Mouse (Mus musculus): ENCODE data around the gene Itgb1bp1. TPM values are rescaled to one million over a fixed set of nuclear protein-coding genes. Genes with fewer than 3 reads are reported as not detected.

Gene Itgb1bp1
- total RNA-seq, 1 experiment, result 24.3 TPM

DNA sequence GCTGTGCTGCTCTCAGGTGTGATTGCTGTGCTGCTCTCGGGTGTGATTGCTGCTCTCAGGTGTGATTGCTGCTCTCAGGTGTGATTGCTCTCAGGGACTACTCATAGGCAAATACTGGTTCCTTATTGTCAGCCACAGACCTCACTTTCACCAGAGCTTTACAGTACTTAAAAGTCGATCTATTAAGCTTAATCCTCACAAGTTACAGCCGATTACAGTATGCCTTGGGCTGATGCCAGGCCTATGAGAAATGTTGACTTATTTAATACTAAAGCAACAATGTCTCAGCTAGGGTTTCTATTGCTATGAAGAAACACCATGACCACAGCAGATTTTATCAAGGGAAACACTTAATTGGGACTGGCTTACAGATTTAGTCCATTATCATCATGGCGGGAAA is 89.7 kb downstream of the Itgb1bp1 start:
- no peak overlapping the region for H3K9ac ChIP-seq (ENCODE audit: insufficient read depth, low read depth, low read length, poor library complexity, severe bottlenecking)
- DNase-seq (ENCODE audit: low read depth, low spot score), result no peak
- H3K4me1 ChIP-seq (ENCODE audit: control insufficient read depth in 2 of 2, insufficient read depth in 2 of 2, low read length in 2 of 2, poor library complexity in 1 of 2), result no peaks in the 10 kb centered on the region
- H3K9me3 ChIP-seq (ENCODE audit: control insufficient read depth, insufficient read depth, low read depth, low read length), result no peaks in the 10 kb centered on the region
- in situ Hi-C loops (cut with MboI; ENCODE audit: low sequenced_read_pairs in 2 of 2, unreplicated experiment in 2 of 2), result no loop called here
- peaks cover 2% of the 10 kb centered on the region; the same call in 1 of the 2 replicates for H3K36me3 ChIP-seq (ENCODE audit: control insufficient read depth, insufficient read depth, low read length, poor library complexity, severe bottlenecking)
- no peak overlapping the region for H3K4me3 ChIP-seq (ENCODE audit: insufficient read depth in 1 of 2, low read depth in 1 of 2, low read length in 2 of 2, poor library complexity in 1 of 2, severe bottlenecking in 1 of 2)
- TF ChIP-seq HCFC1 (IDR thresholded peaks at IDR 0.05; ENCODE audit: borderline replicate concordance, insufficient read depth, low read length) (no peak), MAFK (IDR thresholded peaks at IDR 0.05; ENCODE audit: insufficient read depth, low read depth, low read length) (no peak), ZNF384 (IDR thresholded peaks at IDR 0.05; ENCODE audit: low read depth, low read length) (no peak), ZC3H11A (IDR thresholded peaks at IDR 0.05; ENCODE audit: borderline replicate concordance, low read depth, low read length) (no peak), CHD2 (IDR thresholded peaks at IDR 0.05; ENCODE audit: low read depth, low read length) (no peak)
- H3K27ac ChIP-seq (ENCODE audit: insufficient read depth, low read depth, low read length, poor library complexity, severe bottlenecking), result no peak overlapping the region

DNA sequence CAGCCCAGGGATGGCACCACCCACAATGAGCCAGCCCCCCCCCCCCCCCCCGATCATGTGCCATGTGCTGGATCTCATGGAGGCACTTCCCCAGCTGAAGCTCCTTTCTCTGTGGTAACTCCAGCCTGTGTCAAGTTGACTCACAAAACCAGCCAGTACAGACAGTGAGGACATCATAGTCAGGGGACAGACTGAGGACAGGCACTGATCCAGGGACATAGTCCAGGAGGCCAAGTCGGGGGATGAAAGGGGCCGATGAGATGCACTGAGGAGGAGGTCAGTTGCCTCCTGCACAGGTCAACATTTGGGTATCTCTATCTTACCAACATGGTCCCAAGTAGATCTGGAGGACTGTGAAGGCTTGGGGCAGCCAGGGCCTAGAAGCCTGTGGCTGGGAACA is 90.6 kb downstream of the Itgb1bp1 start:
- no peak overlapping the region for H3K27ac ChIP-seq (ENCODE audit: insufficient read depth, low read depth, low read length, poor library complexity, severe bottlenecking)
- in situ Hi-C loops (cut with MboI; ENCODE audit: low sequenced_read_pairs in 2 of 2, unreplicated experiment in 2 of 2), result no loop called here
- H3K4me1 ChIP-seq (ENCODE audit: control insufficient read depth in 2 of 2, insufficient read depth in 2 of 2, low read length in 2 of 2, poor library complexity in 1 of 2), result no peaks in the 10 kb centered on the region
- no peaks in the 10 kb centered on the region; the same call in 1 of the 2 replicates for H3K36me3 ChIP-seq (ENCODE audit: control insufficient read depth, insufficient read depth, low read length, poor library complexity, severe bottlenecking)
- DNase-seq (ENCODE audit: low read depth, low spot score), result no peak
- no peak for TF ChIP-seq ZC3H11A (IDR thresholded peaks at IDR 0.05; ENCODE audit: borderline replicate concordance, low read depth, low read length)
- no peak for TF ChIP-seq HCFC1 (IDR thresholded peaks at IDR 0.05; ENCODE audit: borderline replicate concordance, insufficient read depth, low read length)
- no peak for TF ChIP-seq ZNF384 (IDR thresholded peaks at IDR 0.05; ENCODE audit: low read depth, low read length)
- TF ChIP-seq MAFK (IDR thresholded peaks at IDR 0.05; ENCODE audit: insufficient read depth, low read depth, low read length), result no peak
- TF ChIP-seq CHD2 (IDR thresholded peaks at IDR 0.05; ENCODE audit: low read depth, low read length), result no peak
- H3K9me3 ChIP-seq (ENCODE audit: control insufficient read depth, insufficient read depth, low read depth, low read length), result no peaks in the 10 kb centered on the region
- no peak overlapping the region for H3K9ac ChIP-seq (ENCODE audit: insufficient read depth, low read depth, low read length, poor library complexity, severe bottlenecking)
- no peak overlapping the region for H3K4me3 ChIP-seq (ENCODE audit: insufficient read depth in 1 of 2, low read depth in 1 of 2, low read length in 2 of 2, poor library complexity in 1 of 2, severe bottlenecking in 1 of 2)

DNA sequence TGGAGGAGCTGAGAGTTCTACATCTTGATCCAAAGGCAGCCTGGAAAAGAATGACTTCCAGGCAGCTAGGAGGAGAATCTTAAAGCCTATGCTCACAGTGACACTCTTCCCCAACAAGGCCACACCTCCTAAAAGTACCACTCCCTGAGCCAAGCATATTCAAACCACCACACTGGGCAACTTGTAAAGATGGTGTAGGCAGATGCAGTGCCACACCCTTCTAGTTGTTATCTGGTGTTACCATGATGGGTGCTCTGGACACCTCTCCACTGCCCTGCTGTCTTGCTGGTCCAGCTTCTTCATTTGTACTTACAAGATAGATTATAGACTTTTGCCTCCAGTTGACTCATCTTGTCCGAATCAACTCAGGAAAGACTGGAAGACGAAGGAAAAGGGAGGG is 94.5 kb downstream of the Itgb1bp1 start:
- in situ Hi-C loops (cut with MboI; ENCODE audit: low sequenced_read_pairs in 2 of 2, unreplicated experiment in 2 of 2), result no loop called here
- no peak for DNase-seq (ENCODE audit: low read depth, low spot score)
- no peak overlapping the region for H3K4me3 ChIP-seq (ENCODE audit: insufficient read depth in 1 of 2, low read depth in 1 of 2, low read length in 2 of 2, poor library complexity in 1 of 2, severe bottlenecking in 1 of 2)
- H3K36me3 ChIP-seq (ENCODE audit: control insufficient read depth, insufficient read depth, low read length, poor library complexity, severe bottlenecking), result no peaks in the 10 kb centered on the region
- H3K9ac ChIP-seq (ENCODE audit: insufficient read depth, low read depth, low read length, poor library complexity, severe bottlenecking), result no peak overlapping the region
- no peaks in the 10 kb centered on the region for H3K9me3 ChIP-seq (ENCODE audit: control insufficient read depth, insufficient read depth, low read depth, low read length)
- TF ChIP-seq ZC3H11A (IDR thresholded peaks at IDR 0.05; ENCODE audit: borderline replicate concordance, low read depth, low read length), result no peak
- TF ChIP-seq ZNF384 (IDR thresholded peaks at IDR 0.05; ENCODE audit: low read depth, low read length), result no peak
- no peak for TF ChIP-seq MAFK (IDR thresholded peaks at IDR 0.05; ENCODE audit: insufficient read depth, low read depth, low read length)
- no peak for TF ChIP-seq CHD2 (IDR thresholded peaks at IDR 0.05; ENCODE audit: low read depth, low read length)
- TF ChIP-seq HCFC1 (IDR thresholded peaks at IDR 0.05; ENCODE audit: borderline replicate concordance, insufficient read depth, low read length), result no peak
- no peak overlapping the region for H3K27ac ChIP-seq (ENCODE audit: insufficient read depth, low read depth, low read length, poor library complexity, severe bottlenecking)
- H3K4me1 ChIP-seq (ENCODE audit: control insufficient read depth in 2 of 2, insufficient read depth in 2 of 2, low read length in 2 of 2, poor library complexity in 1 of 2), result no peaks in the 10 kb centered on the region

Other genes with a start within 250 kb of the Itgb1bp1 start
- gene Cpsf3, start 893 bp downstream of the Itgb1bp1 start, total RNA-seq (2012; rRNA removed), result 49.6 and 57.5 TPM in 2 replicates
- 24.2 and 29.3 TPM in 2 replicates for gene Iah1, start 30.1 kb upstream of the Itgb1bp1 start, total RNA-seq (2012; rRNA removed)
- 56.7 and 77.3 TPM in 2 replicates for gene Adam17, start 87.3 kb upstream of the Itgb1bp1 start, total RNA-seq (2012; rRNA removed)
- gene Ywhaq, start 131.4 kb upstream of the Itgb1bp1 start, total RNA-seq (2012; rRNA removed), result 407 and 596 TPM in 2 replicates